ENCODE assay signal across 24 mouse cellular contexts in genomic region chr14:121047780-121048179, GRCm38 (mm10). TPM values are rescaled to one million over a fixed set of nuclear protein-coding genes. Genes with fewer than 3 reads are reported as not detected.
DNase-seq lines count a peak whose midpoint lies in the region; ATAC-seq and TF ChIP-seq lines count a peak whose summit lies in the region.
"Had no signal": no experiment of that assay in that cellular context is flagged by ENCODE, and none has a peak within 500 bp of the region (broad histone marks: within the 10 kb centered on the region; RNA-seq: fewer than 3 reads in every experiment).

No protein-coding gene starts in this region.

- no peak for TF ChIP-seq CTCF in C2C12 (IDR thresholded peaks at IDR 0.05; ENCODE audit: control insufficient read depth, insufficient read depth, insufficient read length)

- no peak overlapping the region for H3K9ac ChIP-seq in heart, embryonic 11.5 days (ENCODE audit: low read depth, low read length)
- H3K9ac ChIP-seq: embryonic facial prominence, embryonic 13.5 days; forebrain, embryonic 13.5 days; forebrain, postnatal 0 days; heart, embryonic 13.5 days; hindbrain, embryonic 12.5 days; hindbrain, embryonic 15.5 days had no signal

- peaks cover 63% of the 10 kb centered on the region for H3K79me3 ChIP-seq in C2C12 (ENCODE audit: low read depth)

- peaks cover 83% of the 10 kb centered on the region for H3K79me2 ChIP-seq in C2C12 (ENCODE audit: control insufficient read depth, insufficient read depth)

- H3K4me3 ChIP-seq in heart, embryonic 11.5 days (ENCODE audit: low read depth, low read length) = no peak overlapping the region
- H3K4me3 ChIP-seq in C2C12 (ENCODE audit: insufficient read depth, poor library complexity, severe bottlenecking) = no peak overlapping the region
- H3K4me3 ChIP-seq: embryonic facial prominence, embryonic 10.5 days; embryonic facial prominence, embryonic 13.5 days; forebrain, embryonic 10.5 days; forebrain, embryonic 13.5 days; gastrocnemius, adult 2 months; heart, embryonic 13.5 days; hindbrain, embryonic 12.5 days; hindbrain, embryonic 15.5 days had no signal

- H3K27me3 ChIP-seq in heart, embryonic 11.5 days (ENCODE audit: control insufficient read depth, insufficient read depth, low read length) = no peaks in the 10 kb centered on the region
- no peaks in the 10 kb centered on the region for H3K27me3 ChIP-seq in C2C12 (ENCODE audit: control insufficient read depth, insufficient read depth, insufficient read length)
- H3K27me3 ChIP-seq: embryonic facial prominence, embryonic 13.5 days; forebrain, embryonic 13.5 days; heart, embryonic 13.5 days; hindbrain, embryonic 12.5 days; hindbrain, embryonic 15.5 days had no signal

- peak; percentile 47 for DNase-seq in cerebellum, adult 9-10 months
- DNase-seq in cerebellum, postnatal 14 days = no peak
- DNase-seq in heart, adult 11 months = peak; percentile 80
- DNase-seq in brain, adult 2 months (ENCODE audit: low read depth, low spot score) = peak; percentile 63
- DNase-seq: adrenal gland, adult 8-10 months; adrenal gland, postnatal 25 days; cerebellum, adult 11 months; cerebellum, adult 8-10 months; embryo, embryonic 11 days; forebrain, postnatal 0 days; gastrocnemius, adult 2 months; gastrocnemius, postnatal 36 days; kidney, adult 9 months had no signal

- peaks cover 43% of the 10 kb centered on the region for H3K4me1 ChIP-seq in heart, embryonic 11.5 days (ENCODE audit: control insufficient read depth, insufficient read depth, low read length)

- no peak overlapping the region for H3K27ac ChIP-seq in heart, embryonic 11.5 days (ENCODE audit: low read depth, low read length)
- H3K27ac ChIP-seq: embryonic facial prominence, embryonic 10.5 days; embryonic facial prominence, embryonic 13.5 days; forebrain, embryonic 10.5 days; forebrain, embryonic 13.5 days; gastrocnemius, adult 2 months; heart, embryonic 13.5 days; hindbrain, embryonic 12.5 days; hindbrain, embryonic 15.5 days had no signal

- H3ac ChIP-seq in C2C12 (ENCODE audit: control insufficient read depth, insufficient read length, low read depth) = no peak overlapping the region

- ATAC-seq in heart, embryonic 11.5 days (replicated peaks; ENCODE audit: insufficient number of reproducible peaks, low FRiP score, low TSS enrichment) = no peak
- ATAC-seq: activated CD4-positive, CD25-positive, alpha-beta regulatory T cell, adult 4 months; forebrain, embryonic 13.5 days; forebrain, postnatal 0 days; intestine, postnatal 0 days had no signal

- H3K9me3 ChIP-seq in heart, embryonic 11.5 days (replicated peaks; ENCODE audit: control insufficient read depth, low read length) = no peaks in the 10 kb centered on the region
- H3K9me3 ChIP-seq: embryonic facial prominence, embryonic 10.5 days; embryonic facial prominence, embryonic 13.5 days; forebrain, embryonic 10.5 days; heart, embryonic 13.5 days; hindbrain, embryonic 12.5 days; hindbrain, embryonic 15.5 days had no signal

- no peak overlapping the region for H3K4me2 ChIP-seq in heart, embryonic 11.5 days
- H3K4me2 ChIP-seq: embryonic facial prominence, embryonic 13.5 days; forebrain, embryonic 13.5 days; heart, embryonic 13.5 days; hindbrain, embryonic 12.5 days; hindbrain, embryonic 15.5 days had no signal

- WGBS in heart, embryonic 11.5 days (ENCODE audit: insufficient replicate concordance) = 37% methylated on average over 6 of the region's 6 CpGs

- no peaks in the 10 kb centered on the region for H3K36me3 ChIP-seq in heart, embryonic 11.5 days (ENCODE audit: control insufficient read depth, insufficient read depth, low read length)
- H3K36me3 ChIP-seq in C2C12 (ENCODE audit: control insufficient read depth, insufficient read depth) = no peaks in the 10 kb centered on the region
- H3K36me3 ChIP-seq: hindbrain, embryonic 12.5 days; hindbrain, embryonic 15.5 days had no signal

TF ChIP-seq in C2C12, 6 proteins besides CTCF, POLR2A, EP300 and RAD21:
- TF ChIP-seq CEBPB (IDR thresholded peaks at IDR 0.05; ENCODE audit: low read depth) (no peak), MAX (IDR thresholded peaks at IDR 0.05) (no peak), MYOD1 (IDR thresholded peaks at IDR 0.05; ENCODE audit: control insufficient read depth, insufficient read length, low read depth) (peak; percentile 25)

RNA-seq across cellular contexts. Expression of gene Farp1, which starts 12.8 kb away (rescaled TPM):
- polyA plus RNA-seq in heart, embryonic 11.5 days (2014; fragmentation: Nextera tagmentation; extraction: Ambion mirVana) = 28.1 and 32.6 TPM in 2 replicates
- 42.6 TPM for polyA plus RNA-seq in C2C12 (2012; fragmentation: generic; extraction: Trizol)

Comparison
In these comparisons a context has a peak if more than half of its experiments do, and no peak if none do; other contexts are left out.
1. DNase-seq: peak in cerebellum, adult 9-10 months (single experiment), heart, adult 11 months (single experiment) and brain, adult 2 months (single experiment); none in cerebellum, postnatal 14 days (0 of 2).